Mouse (Mus musculus) liver, postnatal 0 days (tissue): ENCODE results near the gene Hivep3.

ENCODE experiments used
- CTCF ChIP-seq: sonication (generic); IDR thresholded peaks from 2 replicates; pipeline ENCODE4 v1.5.1; 2016; ENCODE audit warnings: antibody characterized with exemption, low read depth
- EP300 ChIP-seq: IDR thresholded peaks from 2 replicates; pipeline ENCODE4 v1.6.1; 2016; ENCODE audit warnings: antibody characterized with exemption, low read depth, mild to moderate bottlenecking

- TF ChIP-seq CTCF (no peak), EP300 (no peak)
Observed at GRCm38 (mm10) chr4:119768046-119768445, 34.5 kb downstream of the Hivep3 start.
